Mouse (Mus musculus): ENCODE data around the gene Ubr1. TPM values are rescaled to one million over a fixed set of nuclear protein-coding genes. Genes with fewer than 3 reads are reported as not detected.

Gene Ubr1
- total and polyA plus RNA-seq, 2 experiments from 2014 or later, result 25.0 to 29.8 TPM

GRCm38 (mm10) chr2:120963110-120963509 is 7.4 kb downstream of the Ubr1 start:
- Histone ChIP-seq H3K4me1 (ENCODE audit: insufficient read depth) (no peaks in the 10 kb centered on the region), H3K9me3 (ENCODE audit: low read length) (no peaks in the 10 kb centered on the region), H3K4me2 (ENCODE audit: low read depth) (no peak overlapping the region), H3K4me3 (ENCODE audit: low read depth, low read length) (no peak overlapping the region), H3K27me3 (ENCODE audit: insufficient read depth, low read length) (no peaks in the 10 kb centered on the region), H3K9ac (no peak overlapping the region), H3K36me3 (ENCODE audit: insufficient read depth) (peaks cover 9% of the 10 kb centered on the region; the same call in 1 of the 2 replicates), H3K27ac (ENCODE audit: low read depth, low read length) (no peak overlapping the region)
- WGBS, result 96% methylated on average over 7 of the region's 7 CpGs
- no peak for ATAC-seq
- DNase-seq, result no peak
- no peak for TF ChIP-seq CTCF (IDR thresholded peaks at IDR 0.05; ENCODE audit: low read depth)

- no peak overlapping the region for H3K27ac ChIP-seq (ENCODE audit: low read depth, low read length)
- ATAC-seq, result no peak
- peaks cover 10% of the 10 kb centered on the region for H3K36me3 ChIP-seq (ENCODE audit: insufficient read depth)
- TF ChIP-seq CTCF (IDR thresholded peaks at IDR 0.05; ENCODE audit: low read depth), result no peak
- H3K4me2 ChIP-seq (ENCODE audit: low read depth), result no peak overlapping the region
- no peak overlapping the region for H3K9ac ChIP-seq
- no peaks in the 10 kb centered on the region for H3K4me1 ChIP-seq (ENCODE audit: insufficient read depth)
- no peak overlapping the region for H3K4me3 ChIP-seq (ENCODE audit: low read depth, low read length)
- WGBS, result 94% methylated on average over 1 of the region's 1 CpGs
- H3K9me3 ChIP-seq (ENCODE audit: low read length), result no peaks in the 10 kb centered on the region
- DNase-seq, result no peak
- H3K27me3 ChIP-seq (ENCODE audit: insufficient read depth, low read length), result no peaks in the 10 kb centered on the region
Measured at GRCm38 (mm10) chr2:120960261-120960660, 10.3 kb downstream of the Ubr1 start.

DNA sequence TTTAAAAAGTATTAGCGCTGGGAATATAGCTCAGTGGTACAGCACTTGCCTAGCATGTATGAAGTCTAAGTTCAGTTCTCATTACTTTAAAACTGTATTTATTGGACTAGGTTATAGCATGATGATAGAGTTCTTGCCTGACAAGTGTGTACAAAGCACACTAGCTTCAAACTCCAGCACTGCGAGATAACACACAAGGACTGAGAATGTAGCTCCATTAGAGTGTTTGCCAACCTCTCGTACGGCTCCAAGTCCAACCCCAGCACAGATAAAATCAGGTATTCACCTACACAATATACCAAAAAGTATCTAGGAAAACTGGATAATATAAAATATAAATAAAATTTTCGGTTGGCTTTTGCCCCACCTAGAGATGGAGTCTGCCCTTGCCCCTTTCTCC is 10.7 kb downstream of the Ubr1 start:
- no peaks in the 10 kb centered on the region for H3K9me3 ChIP-seq (ENCODE audit: low read length)
- H3K27me3 ChIP-seq (ENCODE audit: insufficient read depth, low read length), result no peaks in the 10 kb centered on the region
- no peak for ATAC-seq
- H3K27ac ChIP-seq (ENCODE audit: low read depth, low read length), result no peak overlapping the region
- no peak overlapping the region for H3K4me2 ChIP-seq (ENCODE audit: low read depth)
- H3K36me3 ChIP-seq (ENCODE audit: insufficient read depth), result peaks cover 13% of the 10 kb centered on the region
- no peak for TF ChIP-seq CTCF (IDR thresholded peaks at IDR 0.05; ENCODE audit: low read depth)
- no peak overlapping the region for H3K4me3 ChIP-seq (ENCODE audit: low read depth, low read length)
- H3K9ac ChIP-seq, result no peak overlapping the region
- DNase-seq, result no peak
- 97% methylated on average over 5 of the region's 5 CpGs for WGBS
- H3K4me1 ChIP-seq (ENCODE audit: insufficient read depth), result no peaks in the 10 kb centered on the region

DNA sequence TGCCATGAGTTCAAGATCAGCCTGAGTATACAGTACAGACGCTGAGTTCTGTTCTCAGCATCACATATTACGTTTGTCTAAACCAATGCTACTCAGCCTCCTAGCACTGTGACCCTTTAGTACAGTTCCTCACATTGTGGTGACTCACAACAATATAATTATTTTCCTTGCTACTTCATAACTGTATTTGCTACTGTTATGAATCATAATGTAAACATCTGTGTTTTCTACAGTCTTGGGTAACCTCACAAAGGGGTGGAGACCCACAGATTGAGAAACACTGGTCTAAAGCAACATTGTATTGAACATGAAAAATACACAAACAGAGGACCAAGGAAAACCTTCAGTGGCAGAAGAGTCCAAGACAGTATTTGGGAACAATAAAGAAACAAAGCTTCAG is 11.2 kb downstream of the Ubr1 start:
- 95% methylated on average over 2 of the region's 2 CpGs for WGBS
- H3K9me3 ChIP-seq (ENCODE audit: low read length), result no peaks in the 10 kb centered on the region
- no peak for TF ChIP-seq CTCF (IDR thresholded peaks at IDR 0.05; ENCODE audit: low read depth)
- no peaks in the 10 kb centered on the region for H3K4me1 ChIP-seq (ENCODE audit: insufficient read depth)
- H3K27me3 ChIP-seq (ENCODE audit: insufficient read depth, low read length), result no peaks in the 10 kb centered on the region
- H3K9ac ChIP-seq, result no peak overlapping the region
- DNase-seq (no peak), ATAC-seq (no peak)
- no peak overlapping the region for H3K4me3 ChIP-seq (ENCODE audit: low read depth, low read length)
- H3K36me3 ChIP-seq (ENCODE audit: insufficient read depth), result peaks cover 18% of the 10 kb centered on the region
- H3K4me2 ChIP-seq (ENCODE audit: low read depth), result no peak overlapping the region
- H3K27ac ChIP-seq (ENCODE audit: low read depth, low read length), result no peak overlapping the region

GRCm38 (mm10) chr2:120952176-120952938 is 18.2 kb downstream of the Ubr1 start:
- Histone ChIP-seq H3K36me3 (ENCODE audit: insufficient read depth) (peaks cover 47% of the 10 kb centered on the region), H3K9me3 (ENCODE audit: low read length) (no peaks in the 10 kb centered on the region), H3K27ac (ENCODE audit: low read depth, low read length) (no peak overlapping the region), H3K4me2 (ENCODE audit: low read depth) (no peak overlapping the region), H3K4me3 (ENCODE audit: low read depth, low read length) (no peak overlapping the region), H3K27me3 (ENCODE audit: insufficient read depth, low read length) (no peaks in the 10 kb centered on the region), H3K9ac (no peak overlapping the region), H3K4me1 (ENCODE audit: insufficient read depth) (no peaks in the 10 kb centered on the region)
- no peak; the same call in 1 of the 2 replicates for ATAC-seq
- 78% methylated on average over 2 of the region's 2 CpGs for WGBS
- no peak for TF ChIP-seq CTCF (IDR thresholded peaks at IDR 0.05; ENCODE audit: low read depth)
- DNase-seq, result no peak

DNA sequence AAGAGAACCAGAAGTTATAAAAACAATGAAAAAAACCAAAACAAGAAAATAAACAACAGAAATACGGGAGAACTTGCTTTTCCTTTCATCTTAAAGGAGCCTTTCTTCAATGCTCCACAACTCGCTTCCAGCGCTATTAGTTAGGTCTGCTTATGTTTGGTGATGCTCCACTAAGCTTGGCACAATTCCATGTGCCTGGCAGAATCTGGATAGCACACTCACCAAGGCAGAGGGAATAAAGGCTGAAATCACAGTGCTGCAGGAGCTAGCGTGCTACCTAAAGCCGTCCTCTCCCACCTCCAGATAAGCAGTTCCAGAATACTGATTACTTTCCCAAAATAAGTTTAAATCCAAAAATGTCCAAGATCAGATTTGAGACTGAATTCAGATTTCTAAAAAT is 19.3 kb downstream of the Ubr1 start:
- Histone ChIP-seq H3K4me3 (ENCODE audit: low read depth, low read length) (no peak overlapping the region), H3K27me3 (ENCODE audit: insufficient read depth, low read length) (no peaks in the 10 kb centered on the region), H3K9ac (no peak overlapping the region), H3K27ac (ENCODE audit: low read depth, low read length) (no peak overlapping the region), H3K4me1 (ENCODE audit: insufficient read depth) (no peaks in the 10 kb centered on the region), H3K4me2 (ENCODE audit: low read depth) (no peak overlapping the region), H3K36me3 (ENCODE audit: insufficient read depth) (peaks cover 56% of the 10 kb centered on the region), H3K9me3 (ENCODE audit: low read length) (no peaks in the 10 kb centered on the region)
- ATAC-seq, result no peak
- TF ChIP-seq CTCF (IDR thresholded peaks at IDR 0.05; ENCODE audit: low read depth), result no peak
- WGBS, result 55% methylated on average over 5 of the region's 5 CpGs
- DNase-seq, result peak; percentile 2

DNA sequence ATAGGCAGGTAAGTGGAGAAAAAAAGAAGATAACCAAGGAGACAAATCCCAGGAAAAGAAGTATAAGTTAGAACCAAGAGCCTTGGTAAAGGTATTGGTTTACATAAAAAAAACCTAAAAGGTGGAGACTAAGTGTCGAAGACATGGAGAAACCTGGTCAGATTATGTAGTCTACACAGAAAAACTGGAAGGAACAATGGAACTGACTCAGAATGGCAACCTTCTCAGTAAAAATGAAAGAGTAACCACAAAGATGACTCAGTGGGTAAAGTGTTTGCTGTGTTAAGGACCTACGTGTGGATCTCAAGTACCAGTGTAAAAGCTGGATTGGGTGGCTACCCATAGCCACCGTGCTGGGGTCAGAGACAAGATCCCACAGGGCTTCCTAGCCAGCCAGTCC is 37.5 kb downstream of the Ubr1 start:
- no peaks in the 10 kb centered on the region for H3K9me3 ChIP-seq (ENCODE audit: low read length)
- H3K4me2 ChIP-seq (ENCODE audit: low read depth), result no peak overlapping the region
- no peak for TF ChIP-seq CTCF (IDR thresholded peaks at IDR 0.05; ENCODE audit: low read depth)
- H3K4me1 ChIP-seq (ENCODE audit: insufficient read depth), result no peaks in the 10 kb centered on the region
- DNase-seq (no peak), ATAC-seq (no peak)
- H3K27me3 ChIP-seq (ENCODE audit: insufficient read depth, low read length), result no peaks in the 10 kb centered on the region
- H3K9ac ChIP-seq, result no peak overlapping the region
- H3K27ac ChIP-seq (ENCODE audit: low read depth, low read length), result no peak overlapping the region
- WGBS, result 96% methylated on average over 3 of the region's 3 CpGs
- no peak overlapping the region for H3K4me3 ChIP-seq (ENCODE audit: low read depth, low read length)
- peaks cover 48% of the 10 kb centered on the region for H3K36me3 ChIP-seq (ENCODE audit: insufficient read depth)
